Mouse (Mus musculus) lung, adult 2 months (tissue): ENCODE measurements around the gene Capza1.

Experiments
- CTCF ChIP-seq: fragments of 200-500 bp; IDR thresholded peaks from 2 replicates; pipeline ENCODE4 v1.5.1; 2011; ENCODE audit warnings: mild to moderate bottlenecking, low read length, control low read depth; ENCODE audit not compliant: insufficient read depth
- POLR2A ChIP-seq: fragments of 200-500 bp; IDR thresholded peaks from 2 replicates; pipeline ENCODE4 v1.6.1; 2011; ENCODE audit warnings: low read depth, mild to moderate bottlenecking, control low read depth, low read length, borderline replicate concordance; ENCODE audit errors: extremely low read depth

DNA sequence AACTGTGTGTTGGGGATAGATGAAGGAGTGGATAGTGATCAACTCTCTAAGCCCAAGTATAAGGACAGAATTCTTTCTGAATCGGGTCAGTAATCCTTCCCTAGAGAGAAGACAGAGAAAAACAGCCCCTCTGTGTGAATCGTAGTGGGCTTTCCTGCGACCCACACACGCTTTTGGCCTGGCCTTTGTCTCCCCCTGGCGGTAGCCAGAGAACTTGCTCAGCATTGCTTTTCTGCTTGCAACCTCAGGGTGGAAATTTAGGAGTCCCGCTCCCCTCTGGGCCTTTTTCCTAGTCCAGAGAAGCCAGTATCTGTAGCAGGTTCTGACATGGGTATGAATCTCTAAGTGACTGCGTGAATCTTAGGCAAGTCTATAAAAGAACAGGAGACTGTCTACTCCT lies 84.4 kb downstream of the Capza1 start:
- peak; percentile 93 for TF ChIP-seq CTCF
- TF ChIP-seq POLR2A = no peak
